19 mouse cellular contexts compared by ENCODE assay signal in the genomic region with DNA sequence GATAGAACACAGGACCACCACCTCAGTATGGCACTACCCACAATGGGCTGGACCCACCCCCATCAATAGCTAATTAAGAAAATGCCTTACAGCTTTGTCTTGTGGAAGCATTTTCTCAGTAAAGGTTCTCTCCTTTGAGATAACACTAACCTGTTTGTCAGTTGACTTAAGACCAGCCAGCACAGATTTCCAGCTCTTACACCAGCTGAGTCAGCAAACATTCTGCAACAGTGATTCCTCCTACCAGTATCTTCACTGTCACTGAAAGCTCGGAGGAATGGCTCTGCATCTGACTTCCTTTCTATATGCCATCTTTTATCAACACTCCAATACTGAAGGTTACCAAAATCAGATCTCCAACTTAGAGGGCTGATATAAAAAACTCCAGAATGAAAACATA. TPM values are rescaled to one million over a fixed set of nuclear protein-coding genes. Genes with fewer than 3 reads are reported as not detected.
DNase-seq lines count a peak whose midpoint lies in the region; TF ChIP-seq lines count a peak whose summit lies in the region.
"Had no signal": no experiment of that assay in that cellular context is flagged by ENCODE, and none has a peak within 500 bp of the region (broad histone marks: within the 10 kb centered on the region; RNA-seq: fewer than 3 reads in every experiment).

No protein-coding gene starts in this region.

- peak; percentile 51 for DNase-seq in cerebellum, adult 9-10 months
- DNase-seq in cerebellum, adult 11 months = no peak
- peak; percentile 22 for DNase-seq in A20 (ENCODE audit: low read depth, low spot score)
- no peak for DNase-seq in ES-E14 (ENCODE audit: low read depth, low spot score)
- DNase-seq in induced T-regulatory cell, adult 2 months (ENCODE audit: low read depth) = peak; percentile 10
- DNase-seq in embryo, embryonic 10.5 days (ENCODE audit: low spot score) = no peak
- DNase-seq in right cerebral cortex, postnatal 14 days = no peak
- DNase-seq: adrenal gland, adult 2 months; adrenal gland, postnatal 25 days; gastrocnemius, postnatal 14 days; heart, adult 2 months; heart, postnatal 14 days; kidney, adult 18-20 months had no signal

- H3K27ac ChIP-seq in ES-E14 (ENCODE audit: insufficient read depth, low read depth, low read length, poor library complexity, severe bottlenecking) = no peak overlapping the region
- H3K27ac ChIP-seq: embryonic facial prominence, embryonic 13.5 days; forebrain, embryonic 12.5 days; heart, adult 2 months; heart, embryonic 15.5 days; hindbrain, embryonic 13.5 days; hindbrain, postnatal 0 days; intestine, embryonic 15.5 days had no signal

- H3K36me3 ChIP-seq in ES-E14 (ENCODE audit: control insufficient read depth, insufficient read depth, low read length, poor library complexity, severe bottlenecking) = no peaks in the 10 kb centered on the region
- H3K36me3 ChIP-seq: embryonic facial prominence, embryonic 13.5 days; forebrain, embryonic 12.5 days; heart, embryonic 15.5 days; hindbrain, embryonic 13.5 days; intestine, embryonic 15.5 days had no signal

- no peaks in the 10 kb centered on the region for H3K9me3 ChIP-seq in ES-E14 (ENCODE audit: control insufficient read depth, insufficient read depth, low read depth, low read length)
- H3K9me3 ChIP-seq: forebrain, embryonic 12.5 days; heart, embryonic 15.5 days; hindbrain, embryonic 13.5 days; intestine, embryonic 15.5 days had no signal

- in situ Hi-C loops in ES-E14 (cut with MboI; ENCODE audit: low sequenced_read_pairs in 2 of 2, unreplicated experiment in 2 of 2) = no loop called here

- H3K4me3 ChIP-seq in ES-E14 (ENCODE audit: insufficient read depth in 1 of 2, low read depth in 1 of 2, low read length in 2 of 2, poor library complexity in 1 of 2, severe bottlenecking in 1 of 2) = no peak overlapping the region
- H3K4me3 ChIP-seq: embryonic facial prominence, embryonic 13.5 days; forebrain, embryonic 12.5 days; heart, adult 2 months; heart, embryonic 15.5 days; hindbrain, embryonic 13.5 days; intestine, embryonic 15.5 days had no signal

- no peak overlapping the region for H3K9ac ChIP-seq in ES-E14 (ENCODE audit: insufficient read depth, low read depth, low read length, poor library complexity, severe bottlenecking)
- H3K9ac ChIP-seq: embryonic facial prominence, embryonic 13.5 days; forebrain, embryonic 12.5 days; heart, embryonic 15.5 days; hindbrain, embryonic 13.5 days; intestine, embryonic 15.5 days had no signal

- no peaks in the 10 kb centered on the region for H3K4me1 ChIP-seq in ES-E14 (ENCODE audit: control insufficient read depth in 2 of 2, insufficient read depth in 2 of 2, low read length in 2 of 2, poor library complexity in 1 of 2)
- H3K4me1 ChIP-seq: intestine, embryonic 15.5 days had no signal

TF ChIP-seq in ES-E14, 5 proteins besides CTCF, POLR2A, EP300 and RAD21:
- TF ChIP-seq ZC3H11A (IDR thresholded peaks at IDR 0.05; ENCODE audit: borderline replicate concordance, low read depth, low read length) = no peak
- no peak for TF ChIP-seq CHD2 (IDR thresholded peaks at IDR 0.05; ENCODE audit: low read depth, low read length)
- peak; percentile 41; the same call in 1 of the 2 replicates for TF ChIP-seq MAFK (IDR thresholded peaks at IDR 0.05; ENCODE audit: insufficient read depth, low read depth, low read length)
- no peak for TF ChIP-seq ZNF384 (IDR thresholded peaks at IDR 0.05; ENCODE audit: low read depth, low read length)
- TF ChIP-seq HCFC1 (IDR thresholded peaks at IDR 0.05; ENCODE audit: borderline replicate concordance, insufficient read depth, low read length) = no peak

RNA-seq across cellular contexts. Expression of a gene that starts 53.6 kb away (rescaled TPM):
- 5.4 and 6.9 TPM in 2 replicates for total RNA-seq in ES-E14 (2012; rRNA removed)

RNA-seq across cellular contexts. Expression of a gene that starts 54.1 kb away (rescaled TPM):
- 6.6 and 6.7 TPM in 2 replicates for total RNA-seq in ES-E14 (2012; rRNA removed)

Comparison
In these comparisons a context has a peak if more than half of its experiments do, and no peak if none do; other contexts are left out.
1. DNase-seq: peak in cerebellum, adult 9-10 months (single experiment), A20 (single experiment) and induced T-regulatory cell, adult 2 months (single experiment); none in cerebellum, adult 11 months (single experiment), ES-E14 (single experiment), embryo, embryonic 10.5 days (single experiment) and right cerebral cortex, postnatal 14 days (single experiment).